Mouse (Mus musculus): ENCODE measurements around the gene Ddah1.

- TF ChIP-seq CTCF (IDR thresholded peaks at IDR 0.05; ENCODE audit: low read depth) (no peak), EP300 (IDR thresholded peaks at IDR 0.05; ENCODE audit: low read depth) (no peak)
Measured at GRCm38 (mm10) chr3:145828906-145829305, 70.4 kb downstream of the Ddah1 start.

All from heart, postnatal 0 days (tissue).